Mouse (Mus musculus) ES-E14 (cell line): ENCODE data around the gene Hist1h1d.

Experiments
- CHD2 ChIP-seq: IDR thresholded peaks from 2 replicates; pipeline ENCODE4 v1.6.1; 2014; ENCODE audit warnings: mild to moderate bottlenecking, low read depth, low read length, inconsistent platforms
- HCFC1 ChIP-seq: IDR thresholded peaks from 2 replicates; pipeline ENCODE4 v1.6.1; 2012; ENCODE audit warnings: low read length, inconsistent platforms, borderline replicate concordance; ENCODE audit not compliant: insufficient read depth
- MAFK ChIP-seq: IDR thresholded peaks from 2 replicates; pipeline ENCODE4 v1.6.1; 2014; ENCODE audit warnings: mild to moderate bottlenecking, low read depth, low read length, inconsistent platforms; ENCODE audit not compliant: insufficient read depth
- ZC3H11A ChIP-seq: IDR thresholded peaks from 2 replicates; pipeline ENCODE4 v1.6.1; 2012; ENCODE audit warnings: low read depth, mild to moderate bottlenecking, inconsistent platforms, low read length, borderline replicate concordance
- ZNF384 ChIP-seq: IDR thresholded peaks from 2 replicates; pipeline ENCODE4 v1.6.1; 2012; ENCODE audit warnings: low read depth, low read length, inconsistent platforms

DNA sequence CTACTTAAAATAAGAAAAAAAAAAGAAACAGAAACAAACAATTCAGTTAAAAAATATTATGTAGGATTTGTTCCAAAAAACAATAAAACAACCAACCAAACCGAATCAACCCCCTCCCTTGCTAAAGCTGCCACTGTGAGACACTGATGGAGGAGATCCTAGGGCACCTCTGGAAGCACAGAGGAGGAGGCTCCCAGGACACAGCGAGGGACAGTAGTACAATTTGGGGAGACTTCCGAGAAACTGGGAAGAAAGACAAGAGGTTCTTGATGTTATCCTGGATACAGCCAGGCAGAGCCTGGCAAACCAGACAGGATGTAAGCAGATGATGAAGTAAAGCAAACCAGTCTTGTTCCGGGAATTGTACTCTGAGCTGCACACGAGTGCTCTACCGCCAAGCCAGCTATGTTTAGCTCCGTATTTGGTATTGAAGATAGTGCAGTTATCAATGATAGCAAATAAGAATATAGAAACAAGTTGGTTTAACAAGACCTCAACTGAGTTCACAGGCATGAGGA, 50.2 kb downstream of the Hist1h1d start:
- no peak for TF ChIP-seq MAFK
- TF ChIP-seq ZC3H11A: no peak
- TF ChIP-seq HCFC1: no peak
- TF ChIP-seq CHD2: no peak
- TF ChIP-seq ZNF384: no peak
